Comparison of ENCODE assay signal across 20 mouse cellular contexts in genomic region chr12:75952011-75952410, GRCm38 (mm10).
A peak's percentile ranks its signal among the peaks of the same experiment; 100 is the strongest.
DNase-seq lines count a peak whose midpoint lies in the region; ATAC-seq and TF ChIP-seq lines count a peak whose summit lies in the region.
"Had no signal": no experiment of that assay in that cellular context is flagged by ENCODE, and none has a peak within 500 bp of the region (broad histone marks: within the 10 kb centered on the region; RNA-seq: fewer than 3 reads in every experiment).

No protein-coding gene starts in this region.

- no peaks in the 10 kb centered on the region for H3K4me1 ChIP-seq in forebrain, postnatal 0 days (ENCODE audit: insufficient read depth)
- no peaks in the 10 kb centered on the region for H3K4me1 ChIP-seq in forebrain, embryonic 16.5 days (replicated peaks; ENCODE audit: control insufficient read depth, insufficient read depth, low read length)
- H3K4me1 ChIP-seq in kidney, postnatal 0 days (replicated peaks; ENCODE audit: insufficient read depth, low read length) = no peaks in the 10 kb centered on the region
- H3K4me1 ChIP-seq: embryonic facial prominence, embryonic 12.5 days; hindbrain, embryonic 12.5 days; lung, embryonic 15.5 days; midbrain, embryonic 15.5 days; neural tube, embryonic 15.5 days; stomach, embryonic 15.5 days had no signal

- H3K4me3 ChIP-seq in forebrain, postnatal 0 days (ENCODE audit: low read depth, low read length) = no peak overlapping the region
- H3K4me3 ChIP-seq in forebrain, embryonic 16.5 days (replicated peaks; ENCODE audit: low read length) = no peak overlapping the region
- no peak overlapping the region for H3K4me3 ChIP-seq in kidney, postnatal 0 days (replicated peaks; ENCODE audit: low read depth, low read length)
- H3K4me3 ChIP-seq: embryonic facial prominence, embryonic 12.5 days; erythroblast, embryonic 14.5 days; forebrain, embryonic 13.5 days; hindbrain, embryonic 12.5 days; lung, embryonic 15.5 days; midbrain, embryonic 15.5 days; neural tube, embryonic 15.5 days; stomach, embryonic 15.5 days had no signal

- no peak overlapping the region for H3K9ac ChIP-seq in forebrain, postnatal 0 days
- H3K9ac ChIP-seq in forebrain, embryonic 16.5 days (replicated peaks; ENCODE audit: low read depth, low read length) = no peak overlapping the region
- H3K9ac ChIP-seq in kidney, postnatal 0 days (ENCODE audit: low read depth, low read length) = no peak overlapping the region
- H3K9ac ChIP-seq: embryonic facial prominence, embryonic 12.5 days; forebrain, embryonic 13.5 days; hindbrain, embryonic 12.5 days; lung, embryonic 15.5 days; midbrain, embryonic 15.5 days; neural tube, embryonic 15.5 days; stomach, embryonic 15.5 days had no signal

- no peak overlapping the region for H3K4me2 ChIP-seq in forebrain, postnatal 0 days (ENCODE audit: low read depth)
- no peak overlapping the region for H3K4me2 ChIP-seq in forebrain, embryonic 16.5 days (ENCODE audit: low read length)
- H3K4me2 ChIP-seq in kidney, postnatal 0 days (ENCODE audit: low read length) = no peak overlapping the region
- H3K4me2 ChIP-seq: embryonic facial prominence, embryonic 12.5 days; forebrain, embryonic 13.5 days; hindbrain, embryonic 12.5 days; liver, embryonic 11.5 days; lung, embryonic 15.5 days; midbrain, embryonic 15.5 days; neural tube, embryonic 15.5 days; stomach, embryonic 15.5 days had no signal

- WGBS in forebrain, postnatal 0 days = 97% methylated on average over 1 of the region's 1 CpGs
- WGBS in forebrain, embryonic 16.5 days = 100% methylated on average over 1 of the region's 1 CpGs
- WGBS in kidney, postnatal 0 days = 97% methylated on average over 1 of the region's 1 CpGs

- TF ChIP-seq CTCF in forebrain, postnatal 0 days (IDR thresholded peaks at IDR 0.05; ENCODE audit: low read depth) = peak; percentile 31; the same call in 1 of the 2 replicates
- peak; percentile 32; the same call in 1 of the 2 replicates for TF ChIP-seq CTCF in kidney, postnatal 0 days (IDR thresholded peaks at IDR 0.05; ENCODE audit: low read depth)

- H3K36me3 ChIP-seq in forebrain, postnatal 0 days (ENCODE audit: insufficient read depth) = peaks cover 12% of the 10 kb centered on the region
- H3K36me3 ChIP-seq in forebrain, embryonic 16.5 days (ENCODE audit: control insufficient read depth, insufficient read depth) = peaks cover 23% of the 10 kb centered on the region
- peaks cover 32% of the 10 kb centered on the region for H3K36me3 ChIP-seq in kidney, postnatal 0 days (ENCODE audit: insufficient read depth, low read length)
- H3K36me3 ChIP-seq: G1E had no signal

- no peak for DNase-seq in forebrain, postnatal 0 days
- no peak for DNase-seq in kidney, postnatal 0 days (ENCODE audit: low spot score)
- DNase-seq in kidney, adult 18-20 months = no peak
- peak; percentile 28 for DNase-seq in 416B (ENCODE audit: low read depth)
- DNase-seq in ZHBTc4 (ENCODE audit: low read depth, low spot score) = peak; percentile 74
- no peak for DNase-seq in adipocyte (ENCODE audit: low spot score)
- no peak for DNase-seq in urinary bladder, postnatal 36 days (ENCODE audit: low spot score in 2 of 2)
- DNase-seq: gastrocnemius, postnatal 25 days had no signal

- no peaks in the 10 kb centered on the region for H3K27me3 ChIP-seq in forebrain, postnatal 0 days (ENCODE audit: insufficient read depth, low read length)
- H3K27me3 ChIP-seq in forebrain, embryonic 16.5 days (replicated peaks; ENCODE audit: control insufficient read depth, insufficient read depth, low read length) = no peaks in the 10 kb centered on the region
- no peaks in the 10 kb centered on the region for H3K27me3 ChIP-seq in kidney, postnatal 0 days (ENCODE audit: insufficient read depth, low read length)
- H3K27me3 ChIP-seq: embryonic facial prominence, embryonic 12.5 days; forebrain, embryonic 13.5 days; hindbrain, embryonic 12.5 days; lung, embryonic 15.5 days; midbrain, embryonic 15.5 days; neural tube, embryonic 15.5 days; stomach, embryonic 15.5 days had no signal

- H3K27ac ChIP-seq in forebrain, postnatal 0 days (ENCODE audit: low read depth, low read length) = no peak overlapping the region
- H3K27ac ChIP-seq in forebrain, embryonic 16.5 days (ENCODE audit: low read length) = no peak overlapping the region
- no peak overlapping the region for H3K27ac ChIP-seq in kidney, postnatal 0 days
- H3K27ac ChIP-seq: embryonic facial prominence, embryonic 12.5 days; hindbrain, embryonic 12.5 days; lung, embryonic 15.5 days; midbrain, embryonic 15.5 days; neural tube, embryonic 15.5 days; stomach, embryonic 15.5 days had no signal

- ATAC-seq in forebrain, postnatal 0 days = no peak
- ATAC-seq in forebrain, embryonic 16.5 days = no peak
- ATAC-seq in kidney, postnatal 0 days (replicated peaks; ENCODE audit: low FRiP score, low read depth) = no peak
- ATAC-seq: forebrain, embryonic 13.5 days; intestine, embryonic 16.5 days; midbrain, embryonic 15.5 days had no signal

- H3K9me3 ChIP-seq in forebrain, postnatal 0 days (ENCODE audit: low read length) = no peaks in the 10 kb centered on the region
- no peaks in the 10 kb centered on the region for H3K9me3 ChIP-seq in forebrain, embryonic 16.5 days (ENCODE audit: control insufficient read depth, low read length)
- no peaks in the 10 kb centered on the region for H3K9me3 ChIP-seq in kidney, postnatal 0 days (replicated peaks; ENCODE audit: low read length)
- H3K9me3 ChIP-seq: embryonic facial prominence, embryonic 12.5 days; forebrain, embryonic 13.5 days; G1E; hindbrain, embryonic 12.5 days; lung, embryonic 15.5 days; midbrain, embryonic 15.5 days; neural tube, embryonic 15.5 days; stomach, embryonic 15.5 days had no signal

Comparison
In these comparisons a context has a peak if more than half of its experiments do, and no peak if none do; other contexts are left out.
1. DNase-seq: peak in 416B (single experiment) and ZHBTc4 (single experiment); none in forebrain, postnatal 0 days (single experiment), kidney, postnatal 0 days (single experiment), kidney, adult 18-20 months (single experiment), adipocyte (single experiment) and urinary bladder, postnatal 36 days (0 of 2).